Mouse (Mus musculus): ENCODE results near the gene Mrpl39.

Mrpl39 gene

GRCm38 (mm10) chr16:84744703-84745490 is 9.4 kb upstream of the Mrpl39 start:
- DNase-seq (ENCODE audit: extremely low read depth, insufficient read length, low spot score): no peak

- no peak for DNase-seq (ENCODE audit: extremely low read depth, insufficient read length, low spot score)
These were observed 1.8 kb upstream of the Mrpl39 start for GRCm38 (mm10) chr16:84737358-84737757.

GRCm38 (mm10) chr16:84734806-84735165 is 756 bp downstream of the Mrpl39 start:
- no peak for DNase-seq (ENCODE audit: extremely low read depth, insufficient read length, low spot score)

- DNase-seq (ENCODE audit: extremely low read depth, insufficient read length, low spot score): no peak
These were observed 14.9 kb downstream of the Mrpl39 start for GRCm38 (mm10) chr16:84720670-84721069.

GRCm38 (mm10) chr16:84718250-84718649 is 17.3 kb downstream of the Mrpl39 start:
- DNase-seq (ENCODE audit: extremely low read depth, insufficient read length, low spot score): no peak

- no peak for DNase-seq (ENCODE audit: extremely low read depth, insufficient read length, low spot score)
These were observed 17.8 kb downstream of the Mrpl39 start for GRCm38 (mm10) chr16:84717618-84718248.

- no peak for DNase-seq (ENCODE audit: extremely low read depth, insufficient read length, low spot score)
These were observed 18.6 kb downstream of the Mrpl39 start for GRCm38 (mm10) chr16:84716724-84717617.

GRCm38 (mm10) chr16:84716197-84716596 is 19.3 kb downstream of the Mrpl39 start:
- no peak for DNase-seq (ENCODE audit: extremely low read depth, insufficient read length, low spot score)

GRCm38 (mm10) chr16:84714978-84715377 is 20.6 kb downstream of the Mrpl39 start:
- DNase-seq (ENCODE audit: extremely low read depth, insufficient read length, low spot score): no peak

GRCm38 (mm10) chr16:84713926-84714325 is 21.6 kb downstream of the Mrpl39 start:
- DNase-seq (ENCODE audit: extremely low read depth, insufficient read length, low spot score): no peak

- no peak for DNase-seq (ENCODE audit: extremely low read depth, insufficient read length, low spot score)
These were observed 22.4 kb downstream of the Mrpl39 start for GRCm38 (mm10) chr16:84713156-84713555.

GRCm38 (mm10) chr16:84708649-84709048 is 26.9 kb downstream of the Mrpl39 start:
- DNase-seq (ENCODE audit: extremely low read depth, insufficient read length, low spot score): no peak

- DNase-seq (ENCODE audit: extremely low read depth, insufficient read length, low spot score): no peak
These were observed 27.7 kb downstream of the Mrpl39 start for GRCm38 (mm10) chr16:84707802-84708201.

GRCm38 (mm10) chr16:84706571-84706970 is 29.0 kb downstream of the Mrpl39 start:
- no peak for DNase-seq (ENCODE audit: extremely low read depth, insufficient read length, low spot score)

GRCm38 (mm10) chr16:84705507-84705906 is 30.0 kb downstream of the Mrpl39 start:
- no peak for DNase-seq (ENCODE audit: extremely low read depth, insufficient read length, low spot score)

GRCm38 (mm10) chr16:84704661-84705240 is 30.8 kb downstream of the Mrpl39 start:
- no peak for DNase-seq (ENCODE audit: extremely low read depth, insufficient read length, low spot score)

GRCm38 (mm10) chr16:84703769-84704660 is 31.5 kb downstream of the Mrpl39 start:
- no peak for DNase-seq (ENCODE audit: extremely low read depth, insufficient read length, low spot score)

GRCm38 (mm10) chr16:84703129-84703768 is 32.3 kb downstream of the Mrpl39 start:
- peak; percentile 77 for DNase-seq (ENCODE audit: extremely low read depth, insufficient read length, low spot score)

All from 3134 (cell line).